Mouse (Mus musculus) right cerebral cortex, postnatal 14 days (tissue): ENCODE data around the gene Ppp1r9a.

Experiments
- DNase-seq: peaks from one replicate; pipeline ENCODE4 v3.0.0; 2022

Gene Ppp1r9a

GRCm38 (mm10) chr6:5054446-5055095, 151.9 kb downstream of the Ppp1r9a start:
- DNase-seq = no peak

DNA sequence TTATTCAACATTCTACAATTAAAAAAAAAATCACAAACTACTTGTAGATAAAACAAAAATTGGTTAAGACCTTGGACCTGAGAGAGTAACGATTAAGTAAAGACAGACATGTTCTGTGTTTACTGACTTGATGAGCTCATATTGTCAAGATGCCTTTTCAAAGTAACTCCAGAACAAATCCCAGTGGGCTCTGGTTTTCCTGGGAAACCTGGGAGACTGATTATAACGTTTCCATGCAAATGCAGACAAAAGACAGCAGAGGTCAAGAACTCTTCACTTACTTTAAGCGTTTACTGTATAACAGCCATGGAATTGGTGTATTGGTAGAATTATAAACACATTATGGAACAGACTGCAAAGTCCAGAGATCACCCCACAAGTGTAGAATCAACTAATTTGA, 172.0 kb downstream of the Ppp1r9a start:
- no peak for DNase-seq

GRCm38 (mm10) chr6:5075680-5076079, 173.0 kb downstream of the Ppp1r9a start:
- DNase-seq = no peak

GRCm38 (mm10) chr6:5078009-5078408, 175.3 kb downstream of the Ppp1r9a start:
- DNase-seq = no peak

DNA sequence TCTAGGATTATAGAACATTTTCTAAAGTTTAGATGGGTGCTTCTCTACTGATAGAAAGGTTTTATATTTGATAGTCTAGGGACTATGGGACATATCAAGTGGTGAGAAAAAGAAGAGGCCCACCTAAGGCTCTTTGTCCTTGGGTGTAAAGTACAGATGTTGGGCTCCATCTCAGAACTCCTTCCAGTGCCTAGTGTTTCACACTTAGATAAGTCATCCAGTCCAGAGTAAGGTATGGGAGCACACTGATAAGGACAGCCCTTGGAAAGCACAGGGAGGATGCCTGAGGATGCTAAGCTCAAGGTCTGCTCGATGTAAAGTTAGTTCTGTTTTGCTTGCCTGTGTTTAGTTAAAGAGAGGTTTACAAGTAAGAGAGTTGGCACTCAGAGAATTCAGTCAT, 176.4 kb downstream of the Ppp1r9a start:
- no peak for DNase-seq

- no peak for DNase-seq
Measured at GRCm38 (mm10) chr6:5080094-5080493, 177.4 kb downstream of the Ppp1r9a start.

GRCm38 (mm10) chr6:5080496-5080895, 177.8 kb downstream of the Ppp1r9a start:
- no peak for DNase-seq

DNA sequence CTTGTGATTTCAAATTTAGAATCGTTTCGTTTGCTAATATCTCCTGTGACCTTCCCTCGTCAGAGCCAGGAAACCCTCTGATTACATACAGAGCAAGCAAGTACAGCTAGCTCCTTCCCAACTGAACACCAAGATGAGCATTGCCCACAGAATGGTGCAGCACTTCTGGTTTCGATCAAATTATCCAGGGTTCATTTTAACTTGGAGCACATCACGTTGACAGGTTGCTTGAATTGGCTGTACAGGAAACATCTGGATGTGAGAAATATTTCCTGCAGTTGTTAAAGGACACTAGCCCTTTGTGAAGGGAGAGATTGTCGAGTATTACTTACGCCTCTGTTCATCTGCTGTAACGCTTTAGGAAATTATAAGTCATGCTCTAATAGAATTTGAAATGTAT, 178.4 kb downstream of the Ppp1r9a start:
- DNase-seq = no peak

DNA sequence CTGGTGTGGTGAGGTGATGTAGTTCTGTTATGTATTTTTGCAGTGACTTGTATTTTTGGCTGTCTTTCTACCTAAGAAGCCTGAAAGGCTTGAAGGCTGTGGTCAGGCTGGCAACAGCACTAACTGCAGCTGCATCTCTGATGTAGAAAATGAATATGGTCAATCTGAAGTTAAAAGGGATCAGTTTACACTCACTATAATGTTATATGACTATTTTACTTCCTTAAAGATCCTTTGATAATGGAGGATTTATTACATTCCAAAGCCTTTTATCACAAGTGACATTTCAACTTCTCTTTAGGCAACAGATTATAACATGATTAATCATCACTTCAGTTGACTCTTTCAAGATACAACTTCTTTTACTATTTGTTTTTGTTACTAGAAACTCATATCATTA, 179.4 kb downstream of the Ppp1r9a start:
- DNase-seq = no peak

GRCm38 (mm10) chr6:5082740-5083139, 180.0 kb downstream of the Ppp1r9a start:
- no peak for DNase-seq

GRCm38 (mm10) chr6:5083957-5084356, 181.2 kb downstream of the Ppp1r9a start:
- DNase-seq = no peak

GRCm38 (mm10) chr6:5091873-5092272, 189.2 kb downstream of the Ppp1r9a start:
- DNase-seq = no peak

DNA sequence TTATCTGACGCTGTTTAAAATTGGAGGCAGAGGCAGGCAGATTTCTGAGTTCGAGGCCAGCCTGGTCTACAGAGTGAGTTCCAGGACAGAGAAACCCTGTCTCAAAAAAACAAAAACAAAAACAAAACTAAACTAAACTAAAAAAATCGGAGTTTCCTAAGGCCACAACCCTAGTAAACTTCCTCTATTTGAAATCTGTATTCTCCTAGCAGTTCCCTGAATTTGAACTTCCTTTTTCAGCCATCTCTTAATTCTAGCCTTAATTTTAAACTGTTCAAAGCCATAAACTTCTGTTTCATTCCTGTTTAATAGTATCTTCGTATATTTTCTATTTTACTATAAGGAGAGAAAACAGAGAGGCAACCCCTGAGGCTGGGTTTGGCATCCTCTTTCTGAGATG, 190.1 kb downstream of the Ppp1r9a start:
- DNase-seq = no peak

DNA sequence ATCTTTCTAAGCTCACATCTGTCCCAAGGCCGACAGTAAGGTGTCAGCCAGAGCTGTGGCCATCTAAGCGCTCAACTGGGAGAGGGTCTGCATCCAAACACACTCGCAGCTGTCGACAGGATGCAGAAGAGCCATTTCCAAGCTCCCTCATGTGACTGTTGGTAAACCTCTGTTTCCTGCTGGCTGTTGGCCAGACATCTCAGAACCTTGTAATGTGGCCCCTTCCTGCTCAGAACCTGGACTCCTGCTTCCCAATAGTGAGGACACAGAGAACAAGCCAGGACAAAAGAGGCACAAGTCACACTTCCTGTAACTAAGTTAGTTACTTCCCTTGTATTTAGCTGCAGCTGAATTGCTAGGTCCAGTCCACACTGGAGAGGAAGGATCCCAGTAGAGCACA, 190.8 kb downstream of the Ppp1r9a start:
- DNase-seq = peak; percentile 43

DNA sequence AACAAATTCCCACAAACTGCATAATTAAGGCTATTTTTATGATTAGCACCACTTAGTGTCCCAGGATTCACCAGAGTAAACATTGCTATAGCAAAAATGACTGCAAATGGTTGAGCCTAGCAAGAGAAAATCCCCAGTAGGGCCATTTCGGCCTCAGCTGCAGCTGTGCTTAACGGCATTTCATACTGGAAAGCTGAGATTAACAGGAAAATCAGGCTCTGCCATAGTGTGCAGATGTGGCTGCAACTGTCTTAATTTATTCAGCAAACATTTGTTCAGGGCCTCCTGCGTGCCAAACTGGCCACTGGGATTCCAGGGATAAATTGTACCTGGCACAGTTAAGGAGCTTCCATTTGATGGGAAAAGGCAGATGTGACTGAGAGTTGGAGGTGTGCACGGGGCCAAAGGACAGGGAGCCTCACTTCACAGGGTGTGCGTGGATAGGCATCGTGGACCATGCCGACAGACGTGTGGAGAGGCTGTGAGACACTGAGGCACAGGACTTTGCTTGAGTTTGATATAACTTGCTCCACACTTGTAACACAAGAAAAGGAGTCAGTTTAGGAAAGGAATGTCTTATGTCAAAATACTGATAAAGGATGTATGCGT, 192.8 kb downstream of the Ppp1r9a start:
- no peak for DNase-seq

GRCm38 (mm10) chr6:5097309-5097708, 194.6 kb downstream of the Ppp1r9a start:
- no peak for DNase-seq

- DNase-seq = no peak
Measured at GRCm38 (mm10) chr6:5099282-5099681, 196.6 kb downstream of the Ppp1r9a start.

DNA sequence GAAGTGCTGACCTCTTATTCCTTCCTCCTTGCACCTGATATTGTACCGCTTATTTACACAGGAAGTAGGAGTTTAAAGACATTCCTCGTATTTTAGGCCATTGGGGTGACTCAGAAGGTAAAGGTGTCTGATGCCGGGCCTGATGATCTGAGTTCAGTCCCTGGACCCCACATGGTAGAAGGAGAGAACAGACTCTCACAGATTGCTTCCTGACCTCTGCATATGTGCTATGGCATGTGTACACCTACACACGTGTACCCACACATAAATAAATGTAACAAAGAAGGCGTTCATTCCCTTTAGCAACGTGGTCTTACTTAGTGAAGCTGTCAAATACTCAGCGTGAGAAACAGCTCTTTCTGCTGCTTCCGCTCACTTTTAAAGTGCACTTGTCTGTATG, 197.1 kb downstream of the Ppp1r9a start:
- no peak for DNase-seq

DNA sequence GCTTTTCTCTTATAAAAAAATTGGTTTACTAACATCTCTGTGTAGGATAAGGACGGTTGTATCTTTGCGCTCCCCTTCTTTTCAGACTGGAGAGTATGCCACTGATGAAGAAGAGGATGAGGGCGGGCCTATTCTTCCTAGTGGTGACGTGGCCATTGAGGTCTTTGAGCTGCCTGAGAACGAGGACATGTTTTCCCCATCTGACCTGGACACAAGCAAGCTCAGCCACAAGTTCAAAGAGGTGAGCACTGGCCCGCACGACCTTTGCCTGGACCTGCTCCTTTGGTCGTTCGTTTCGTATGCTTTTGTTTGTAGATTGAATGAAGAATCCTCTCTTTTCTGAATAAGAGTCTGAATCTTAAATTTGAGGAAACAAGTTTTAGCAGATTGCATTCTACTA, 197.6 kb downstream of the Ppp1r9a start:
- DNase-seq = no peak

- no peak for DNase-seq
Measured at GRCm38 (mm10) chr6:5102741-5103140, 200.0 kb downstream of the Ppp1r9a start.

- no peak for DNase-seq
Measured at GRCm38 (mm10) chr6:5103769-5104168, 201.1 kb downstream of the Ppp1r9a start.

DNA sequence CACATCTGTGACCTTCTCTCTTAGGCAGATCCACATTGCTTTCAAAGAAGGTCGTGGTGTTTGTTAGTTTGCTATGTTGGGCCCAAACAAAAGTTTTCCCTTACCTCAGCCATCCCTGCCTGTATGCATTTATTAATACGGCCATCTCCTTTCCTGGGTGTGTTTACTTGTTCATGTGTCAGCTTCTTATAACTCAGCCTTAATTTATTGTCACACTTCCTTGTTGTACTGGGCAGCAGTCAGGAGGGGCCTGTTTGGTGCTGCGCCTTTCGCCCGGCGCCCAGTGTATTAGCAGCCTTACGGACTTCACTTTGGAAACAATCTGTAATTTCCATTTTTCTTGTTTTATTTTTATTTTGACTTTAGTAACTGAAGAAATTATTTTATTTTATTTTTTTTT, 201.5 kb downstream of the Ppp1r9a start:
- no peak for DNase-seq

DNA sequence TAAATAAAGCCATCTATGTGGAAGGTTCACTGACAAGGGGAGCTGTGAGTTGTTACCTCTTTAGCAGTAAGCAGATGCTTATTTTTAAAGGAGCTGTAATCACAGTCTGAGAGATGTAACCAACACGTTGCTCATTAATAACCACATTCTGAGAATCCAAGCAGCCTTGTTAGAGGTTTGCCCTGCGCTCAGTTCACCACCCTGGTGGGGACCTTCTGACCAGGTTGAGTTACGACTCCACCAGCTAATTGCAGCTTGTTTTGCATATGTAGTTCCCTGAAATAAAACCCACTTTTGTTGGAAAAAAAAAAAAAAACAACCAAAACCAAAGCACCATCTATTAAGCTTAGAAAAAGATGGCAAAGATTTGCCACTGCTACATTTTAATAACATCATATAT, 205.8 kb downstream of the Ppp1r9a start:
- no peak for DNase-seq

GRCm38 (mm10) chr6:5109925-5110714, 207.4 kb downstream of the Ppp1r9a start:
- DNase-seq = peak; percentile 83
